Mouse (Mus musculus) hindbrain, embryonic 11.5 days (tissue): ENCODE results near the gene D17H6S53E. TPM values are rescaled to one million over a fixed set of nuclear protein-coding genes. Genes with fewer than 3 reads are reported as not detected.

Experiments
- ATAC-seq: fragments of 200-750 bp; cut with Nextera tagmentation; 2 replicates; pipeline ENCODE4 v1.8.0; 2017; ENCODE audit warnings: mild to moderate bottlenecking, moderate TSS enrichment, moderate library complexity; ENCODE audit not compliant: low FRiP score
- DNase-seq: peaks from one replicate; pipeline ENCODE4 v3.0.0-alpha.2; 2015; ENCODE audit warnings: low spot score
- H3K27ac ChIP-seq: fragments of 300-500 bp; sonication (generic); 2 replicates; pipeline ENCODE4 v1.5.1; 2014; ENCODE audit warnings: mild to moderate bottlenecking, low read depth, low read length
- H3K27me3 ChIP-seq: fragments of 300-500 bp; sonication (generic); 2 replicates; pipeline ENCODE4 v1.6.1; 2014; ENCODE audit warnings: mild to moderate bottlenecking, low read length, moderate library complexity, mixed read lengths; ENCODE audit not compliant: control insufficient read depth, insufficient read depth
- H3K36me3 ChIP-seq: fragments of 300-500 bp; sonication (generic); 2 replicates; pipeline ENCODE4 v1.6.1; 2014; ENCODE audit warnings: mild to moderate bottlenecking, low read length, moderate library complexity, mixed read lengths; ENCODE audit not compliant: control insufficient read depth, insufficient read depth
- H3K4me1 ChIP-seq: fragments of 300-500 bp; sonication (generic); replicated peaks from 2 replicates; pipeline ENCODE4 v1.6.1; 2014; ENCODE audit warnings: low read length, mixed read lengths; ENCODE audit not compliant: control insufficient read depth, insufficient read depth
- H3K4me2 ChIP-seq: fragments of 300-500 bp; sonication (generic); replicated peaks from 2 replicates; pipeline ENCODE4 v1.6.1; 2014; ENCODE audit warnings: mild to moderate bottlenecking, low read depth, low read length
- H3K4me3 ChIP-seq: fragments of 300-500 bp; sonication (generic); 2 replicates; pipeline ENCODE4 v1.5.1; 2014; ENCODE audit warnings: low read depth, low read length
- H3K9ac ChIP-seq: fragments of 300-500 bp; sonication (generic); 2 replicates; pipeline ENCODE4 v1.6.1; 2014; ENCODE audit warnings: low read depth, low read length
- H3K9me3 ChIP-seq: fragments of 300-500 bp; sonication (generic); 2 replicates; pipeline ENCODE4 v1.6.1; 2016; ENCODE audit warnings: low read length; ENCODE audit not compliant: control insufficient read depth
- WGBS: fragments of 180-500 bp; shearing (Covaris S2); extraction: QIAGEN DNeasy Blood & Tissue Kit; methylation state at CpG from one replicate; pipeline ENCODE4 v1.1.7; 2014; 5-methylcytosine and 5-hydroxymethylcytosine counted together
- polyA plus RNA-seq: library from polyadenylated mRNA; unstranded; fragments of >200 nt; fragmentation: Nextera tagmentation; extraction: Ambion mirVana; gene quantifications from 2 replicates; pipeline ENCODE4 v1.2.1, GENCODE M21; 2014

Gene D17H6S53E
- polyA plus RNA-seq, 1 experiment from 2014 or later: 9.2 TPM

DNA sequence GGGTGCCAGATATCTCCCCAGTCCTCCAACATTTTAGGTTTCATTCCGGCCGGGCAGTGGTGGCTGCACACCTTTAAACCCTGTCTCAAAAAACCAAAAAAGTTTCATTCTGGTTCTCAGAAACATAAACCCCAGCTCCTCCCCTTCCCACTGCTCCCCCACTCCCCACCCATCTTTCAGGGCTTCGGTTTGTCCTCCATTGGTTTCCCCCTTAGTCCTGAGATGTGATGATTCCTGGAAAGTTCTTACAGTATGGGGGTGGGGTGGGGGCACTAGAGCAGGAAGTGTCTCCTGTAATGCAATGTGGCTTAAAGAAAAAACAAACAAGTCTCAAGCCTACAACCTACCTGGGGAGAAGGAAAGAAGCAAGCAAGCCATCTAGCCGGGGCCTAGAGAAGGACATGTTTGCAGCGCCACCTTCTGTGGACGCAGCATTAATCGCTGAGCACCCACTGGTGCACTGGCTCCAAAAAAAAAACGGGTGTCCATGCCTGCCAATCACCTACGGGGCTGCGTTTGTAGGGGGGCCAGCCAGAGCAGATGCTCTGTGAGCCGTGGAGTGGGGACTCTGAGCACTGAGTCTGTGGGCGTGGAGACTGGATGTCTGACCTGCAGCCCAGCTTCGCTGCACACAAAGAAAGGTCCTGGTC lies 20.3 kb upstream of the D17H6S53E start:
- peak; percentile 56 for DNase-seq
- Histone ChIP-seq H3K27me3 (no peaks in the 10 kb centered on the region), H3K36me3 (peaks cover 2% of the 10 kb centered on the region; the same call in 1 of the 2 replicates), H3K27ac (no peak overlapping the region), H3K9ac (peak overlapping the region; percentile 60), H3K4me1 (no peaks in the 10 kb centered on the region), H3K4me2 (0 out of 2 replicates have a peak overlapping the region, but pooled peaks have one; percentile 20), H3K9me3 (no peaks in the 10 kb centered on the region), H3K4me3 (peak overlapping the region; percentile 12; the same call in 1 of the 2 replicates)
- peak; percentile 30; the same call in 1 of the 2 replicates for ATAC-seq
- WGBS: 23% methylated on average over 13 of the region's 13 CpGs

DNA sequence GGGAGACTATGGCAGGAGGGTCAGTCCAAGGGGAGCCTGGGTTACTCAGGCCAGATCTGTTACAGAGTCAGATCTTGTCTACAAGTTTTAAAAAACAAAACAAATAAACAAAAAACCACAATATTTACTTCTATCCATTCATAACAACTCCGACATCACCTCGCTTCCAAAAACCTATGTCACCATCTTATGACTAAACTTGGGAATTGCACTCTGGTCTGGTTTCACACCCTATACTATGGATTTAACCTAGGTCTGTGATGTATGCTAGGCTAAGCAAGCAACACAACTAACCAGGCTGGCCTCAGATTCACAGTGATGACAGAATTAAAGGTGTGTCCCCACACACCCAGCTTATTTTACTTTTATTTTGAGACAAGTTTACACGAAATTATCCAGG lies 19.7 kb upstream of the D17H6S53E start:
- H3K4me3 ChIP-seq: peak overlapping the region; percentile 12; the same call in 1 of the 2 replicates
- no peaks in the 10 kb centered on the region for H3K4me1 ChIP-seq
- WGBS: 58% methylated on average over 3 of the region's 3 CpGs
- H3K36me3 ChIP-seq: peaks cover 2% of the 10 kb centered on the region; the same call in 1 of the 2 replicates
- H3K4me2 ChIP-seq: no peak overlapping the region
- DNase-seq: no peak
- H3K27me3 ChIP-seq: no peaks in the 10 kb centered on the region
- H3K9ac ChIP-seq: peak overlapping the region; percentile 60; the same call in 1 of the 2 replicates
- no peaks in the 10 kb centered on the region for H3K9me3 ChIP-seq
- no peak; the same call in 1 of the 2 replicates for ATAC-seq
- no peak overlapping the region for H3K27ac ChIP-seq

DNA sequence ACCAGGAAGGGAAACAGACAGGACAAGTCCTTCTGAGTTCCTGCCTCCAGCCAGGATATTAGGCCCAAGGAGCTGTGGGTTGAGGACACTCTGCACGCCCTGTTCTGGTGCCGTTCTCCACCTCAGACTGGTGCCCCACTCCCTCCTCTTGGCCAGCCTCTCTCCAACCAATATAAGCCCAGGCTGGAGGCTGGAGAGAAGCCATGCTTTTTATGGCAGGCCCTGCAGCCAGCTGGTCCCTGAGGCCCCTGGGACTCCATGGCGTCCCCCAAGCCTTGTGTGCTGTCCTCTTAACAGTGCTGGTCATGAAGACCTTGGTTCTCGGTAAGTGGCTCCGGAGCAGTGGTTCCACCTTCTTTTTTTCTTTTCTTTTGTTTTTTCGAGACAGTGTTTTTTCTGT lies 18.1 kb upstream of the D17H6S53E start, which contains the start of gene Ly6g5c:
Ly6g5c (plus strand) TSS at position 183 of the 400 bp plus-strand sequence.
- Histone ChIP-seq H3K27ac (no peak within 1 kb of the TSS), H3K36me3 (no peaks in the 10 kb centered on the region), H3K9ac (no peak within 1 kb of the TSS), H3K4me2 (no peak within 1 kb of the TSS), H3K27me3 (no peaks in the 10 kb centered on the region), H3K4me1 (no peaks in the 10 kb centered on the region), H3K9me3 (no peaks in the 10 kb centered on the region), H3K4me3 (no peak within 1 kb of the TSS)
- DNase-seq (no peak), ATAC-seq (no peak)
- WGBS: 89% methylated on average over 6 of the region's 6 CpGs

- Histone ChIP-seq H3K27me3 (no peaks in the 10 kb centered on the region), H3K36me3 (peaks cover 6% of the 10 kb centered on the region; the same call in 1 of the 2 replicates), H3K4me1 (no peaks in the 10 kb centered on the region), H3K4me3 (no peak overlapping the region), H3K9ac (no peak overlapping the region), H3K4me2 (no peak overlapping the region), H3K27ac (no peak overlapping the region), H3K9me3 (no peaks in the 10 kb centered on the region)
- ATAC-seq: no peak
- no peak for DNase-seq
- WGBS: 74% methylated on average over 9 of the region's 9 CpGs
These were observed 14.4 kb upstream of the D17H6S53E start for GRCm38 (mm10) chr17:35111774-35112173.

DNA sequence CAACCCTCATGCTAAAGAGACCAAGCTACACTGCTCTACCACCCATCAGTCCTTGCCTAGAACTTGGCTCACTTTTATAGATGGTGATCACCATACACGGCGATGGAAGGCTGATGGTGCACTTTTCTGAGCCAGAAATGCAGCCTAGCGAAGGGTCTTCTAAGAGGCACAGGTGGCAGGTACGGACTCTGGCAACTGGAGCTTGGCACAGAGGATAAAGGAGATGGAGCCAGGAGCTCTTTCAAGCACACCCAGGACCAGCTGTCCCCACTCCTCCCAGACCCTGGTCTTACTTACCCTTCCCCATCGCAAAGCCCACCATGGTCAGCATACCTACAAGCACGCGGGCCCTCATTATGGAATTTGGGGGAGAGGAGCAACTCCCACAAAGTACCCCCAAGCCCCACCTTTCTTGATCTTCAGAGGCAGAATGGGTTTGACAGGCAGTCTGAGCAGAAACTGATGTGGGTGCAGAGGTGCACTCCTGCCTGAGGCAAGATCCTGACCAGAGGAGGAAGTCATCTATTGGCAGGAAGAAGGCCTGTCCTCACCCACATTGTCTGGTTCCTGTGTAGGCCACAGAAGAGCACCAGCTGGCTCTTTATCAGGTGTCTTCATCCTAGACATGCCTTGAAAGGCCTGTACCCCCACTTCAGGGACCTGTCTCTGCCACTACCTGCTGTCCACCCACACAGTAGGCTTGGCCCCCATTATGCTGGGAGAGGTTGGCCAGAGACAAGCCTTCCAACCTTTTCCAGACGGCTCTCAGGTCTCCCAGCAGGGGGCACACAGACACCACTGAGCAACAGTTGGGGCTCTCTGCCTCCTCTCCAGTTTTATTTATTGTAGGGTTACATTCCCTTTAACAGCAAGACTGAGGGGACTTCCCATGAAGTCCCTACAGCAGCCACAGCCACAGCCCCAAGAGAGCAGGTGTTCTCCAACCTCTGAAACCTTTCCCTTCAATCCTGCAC lies 10.8 kb upstream of the D17H6S53E start, which contains the start of gene Ly6g5b:
Ly6g5b (minus strand) TSS at position 383 of the 974 bp plus-strand sequence.
- no peak within 1 kb of the TSS for H3K9ac ChIP-seq
- no peak for ATAC-seq
- WGBS: 87% methylated on average over 8 of the region's 8 CpGs
- H3K4me1 ChIP-seq: no peaks in the 10 kb centered on the region; the same call in 1 of the 2 replicates
- peaks cover 11% of the 10 kb centered on the region; the same call in 1 of the 2 replicates for H3K36me3 ChIP-seq
- no peak within 1 kb of the TSS for H3K4me2 ChIP-seq
- no peak within 1 kb of the TSS for H3K4me3 ChIP-seq
- H3K27ac ChIP-seq: no peak within 1 kb of the TSS
- DNase-seq: peak; percentile 18
- no peaks in the 10 kb centered on the region for H3K9me3 ChIP-seq
- H3K27me3 ChIP-seq: no peaks in the 10 kb centered on the region

- no peaks in the 10 kb centered on the region; the same call in 1 of the 2 replicates for H3K4me1 ChIP-seq
- H3K27me3 ChIP-seq: no peaks in the 10 kb centered on the region
- H3K9me3 ChIP-seq: no peaks in the 10 kb centered on the region
- H3K4me2 ChIP-seq: peak overlapping the region; percentile 97
- H3K27ac ChIP-seq: peak overlapping the region; percentile 54
- H3K9ac ChIP-seq: peak overlapping the region; percentile 94
- WGBS: under 1% methylated on average over 33 of the region's 33 CpGs
- peaks cover 9% of the 10 kb centered on the region; the same call in 1 of the 2 replicates for H3K36me3 ChIP-seq
- H3K4me3 ChIP-seq: peak overlapping the region; percentile 97
- DNase-seq: no peak
- no peak; the same call in 1 of the 2 replicates for ATAC-seq
These were observed 5.4 kb upstream of the D17H6S53E start for GRCm38 (mm10) chr17:35120745-35121142.

- no peaks in the 10 kb centered on the region for H3K9me3 ChIP-seq
- peak within 1 kb of the TSS; percentile 97 for H3K4me3 ChIP-seq
- under 1% methylated on average over 50 of the region's 50 CpGs for WGBS
These were observed 4.9 kb upstream of the D17H6S53E start, which contains the start of gene Gpank1 for GRCm38 (mm10) chr17:35121143-35121799. Gpank1 (plus strand) TSS chr17:35121455.

DNA sequence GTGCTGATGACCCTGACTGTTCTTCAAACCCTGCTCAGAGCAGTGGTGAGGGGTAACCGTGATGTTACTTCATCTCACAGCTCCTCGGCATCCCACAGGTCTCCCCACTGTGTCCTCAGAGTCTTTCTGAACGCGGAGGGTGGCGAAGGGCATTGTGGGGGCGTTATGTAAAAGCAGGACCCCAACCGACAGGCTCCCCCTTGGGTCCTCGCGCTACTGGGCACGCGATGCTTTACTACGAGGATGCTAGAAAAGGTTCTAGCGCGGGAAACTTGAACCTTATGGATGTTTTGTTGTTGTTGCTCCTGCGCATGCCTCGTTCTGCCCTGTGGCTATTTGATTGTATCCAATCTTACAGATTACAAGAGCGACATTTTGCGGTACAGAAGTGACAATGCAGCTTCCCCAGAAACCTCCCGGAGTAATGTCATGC lies 4.3 kb upstream of the D17H6S53E start, which contains the start of gene Csnk2b:
Csnk2b (minus strand) TSS at position 183 of the 433 bp plus-strand sequence.
- WGBS: under 1% methylated on average over 19 of the region's 19 CpGs
- DNase-seq (peak; percentile 75), ATAC-seq (no peak)
- H3K9me3 ChIP-seq: no peaks in the 10 kb centered on the region
- H3K27me3 ChIP-seq: no peaks in the 10 kb centered on the region
- H3K27ac ChIP-seq: peak within 1 kb of the TSS; percentile 85
- H3K4me1 ChIP-seq: peaks cover 2% of the 10 kb centered on the region; the same call in 1 of the 2 replicates
- peak within 1 kb of the TSS; percentile 94 for H3K9ac ChIP-seq
- peak within 1 kb of the TSS; percentile 97 for H3K4me3 ChIP-seq
- H3K36me3 ChIP-seq: peaks cover 5% of the 10 kb centered on the region; the same call in 1 of the 2 replicates
- peak within 1 kb of the TSS; percentile 97 for H3K4me2 ChIP-seq

More at GRCm38 (mm10) chr17:35121143-35121799, 4.9 kb upstream of the D17H6S53E start, which contains the start of gene Gpank1:
- Histone ChIP-seq H3K4me1 (no peaks in the 10 kb centered on the region; the same call in 1 of the 2 replicates), H3K27ac (peak within 1 kb of the TSS; percentile 85), H3K9ac (peak within 1 kb of the TSS; percentile 94), H3K4me2 (peak within 1 kb of the TSS; percentile 97), H3K27me3 (no peaks in the 10 kb centered on the region), H3K36me3 (peaks cover 8% of the 10 kb centered on the region; the same call in 1 of the 2 replicates)
- DNase-seq (peak; percentile 98), ATAC-seq (peak; percentile 96)
